Mouse (Mus musculus) layer of hippocampus, adult 8-10 months (tissue): ENCODE data around the gene Lyl1. TPM values are rescaled to one million over a fixed set of nuclear protein-coding genes. Genes with fewer than 3 reads are reported as not detected.

Experiments used
- DNase-seq, 2 experiments: peaks; one replicate each; pipeline ENCODE4 v3.0.0; 2022; ENCODE audit warnings: low spot score in 2 of 2
- total RNA-seq, 4 experiments: library from RNA; stranded (reverse); gene quantifications; 2 replicates each; pipeline ENCODE4 v1.2.4; 2022

Lyl1 gene
- total RNA-seq = 1 to 10 TPM; 2.6 to 7.2 (median 4.8) TPM

- no peak for DNase-seq
These were observed at the start of gene Lyl1 for GRCm38 (mm10) chr8:84700941-84701911. Gene Lyl1 (plus strand): TSS chr8:84701457.

- no peak for DNase-seq
These were observed 48.1 kb upstream of the Lyl1 start for GRCm38 (mm10) chr8:84653092-84653631.

GRCm38 (mm10) chr8:84654597-84654996, 46.7 kb upstream of the Lyl1 start:
- DNase-seq = no peak

DNA sequence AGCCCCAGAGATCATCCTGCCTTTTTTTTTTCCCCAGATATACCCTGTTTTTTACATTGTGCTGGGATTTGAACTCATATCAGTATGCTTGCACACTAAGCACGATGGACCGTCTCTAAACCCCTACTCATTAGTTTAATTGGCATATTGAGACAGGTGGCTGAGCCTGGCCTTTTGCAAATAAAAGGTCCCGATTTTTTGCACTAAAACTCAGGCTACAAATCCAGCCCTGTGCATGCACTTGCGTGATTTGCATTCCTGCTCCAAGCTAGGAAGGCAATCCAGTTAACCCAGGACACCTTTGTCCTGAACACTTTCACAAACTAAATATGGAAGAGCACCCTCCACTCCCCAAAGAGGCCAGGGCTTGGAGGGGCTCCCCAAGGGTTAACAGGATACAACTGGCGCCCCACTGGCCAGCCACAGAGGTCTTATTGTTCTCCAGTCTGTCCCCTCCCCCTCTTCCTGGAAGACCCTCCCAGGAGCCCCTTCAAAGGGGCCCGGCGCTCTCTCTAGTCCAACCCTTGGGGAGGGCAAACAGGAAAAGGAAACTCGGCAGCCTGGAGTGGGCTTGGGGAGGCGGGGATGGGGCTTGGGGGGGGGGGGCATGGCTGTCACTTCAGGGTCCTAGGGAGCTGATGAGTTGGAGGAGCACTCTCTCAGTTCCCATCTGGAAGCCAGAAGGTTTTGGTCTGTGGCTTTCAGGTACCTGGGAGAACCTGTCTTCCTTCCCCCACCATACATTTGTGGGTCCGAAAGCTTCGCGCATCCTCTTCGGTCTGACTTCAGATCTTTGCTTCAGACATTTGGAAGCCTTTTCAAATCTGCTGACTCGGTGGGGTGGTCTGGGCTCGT, 45.7 kb upstream of the Lyl1 start:
- no peak for DNase-seq

GRCm38 (mm10) chr8:84656191-84656525, 45.1 kb upstream of the Lyl1 start:
- no peak for DNase-seq

DNA sequence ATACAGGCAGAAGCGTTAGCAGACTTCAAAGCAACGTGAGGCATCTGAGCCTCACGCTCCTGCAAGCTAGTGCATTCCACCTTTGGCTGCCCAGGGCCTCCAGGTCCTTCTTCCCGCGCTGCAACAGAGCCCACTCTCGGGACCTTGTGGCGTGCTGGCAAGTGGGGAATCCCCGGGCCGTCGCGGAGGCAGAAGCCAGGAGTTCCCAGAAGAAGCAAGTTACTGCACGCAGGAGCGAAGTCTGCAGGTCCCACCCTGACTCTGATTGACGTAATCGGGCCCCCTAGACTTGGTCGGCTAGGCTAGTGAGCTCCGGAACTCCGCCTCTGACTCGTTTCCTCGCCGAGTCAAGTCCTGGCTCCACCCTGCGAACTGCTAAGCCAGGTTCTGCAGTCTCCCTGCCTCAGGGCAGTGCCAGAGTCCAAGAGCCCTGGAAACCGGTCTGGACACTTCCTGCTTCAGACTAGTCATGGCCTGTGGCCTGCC, 44.6 kb upstream of the Lyl1 start:
- no peak for DNase-seq

- DNase-seq = no peak
These were observed 44.1 kb upstream of the Lyl1 start for GRCm38 (mm10) chr8:84657203-84657602.

DNA sequence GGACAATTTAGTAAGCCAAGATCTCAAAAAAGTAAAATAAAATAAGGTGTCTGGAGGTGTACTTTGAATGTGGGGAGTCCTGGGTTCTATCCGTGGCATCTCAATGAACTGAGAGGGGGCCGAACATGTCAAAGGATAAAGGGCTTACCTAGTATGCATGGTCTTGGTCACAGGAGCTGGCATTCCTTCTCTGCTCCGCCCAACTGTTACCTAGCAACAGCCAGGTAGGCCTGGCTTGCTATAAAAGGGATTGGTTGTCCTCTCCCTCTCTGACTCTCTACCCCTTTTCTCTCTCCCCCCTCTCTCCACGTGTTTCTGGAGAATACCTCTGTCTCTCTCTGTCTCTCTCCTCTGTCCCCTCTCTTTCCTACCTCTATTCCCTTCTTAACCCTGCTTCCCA, 43.6 kb upstream of the Lyl1 start:
- DNase-seq = no peak

- DNase-seq = no peak
These were observed 42.3 kb upstream of the Lyl1 start for GRCm38 (mm10) chr8:84658951-84659350.

DNA sequence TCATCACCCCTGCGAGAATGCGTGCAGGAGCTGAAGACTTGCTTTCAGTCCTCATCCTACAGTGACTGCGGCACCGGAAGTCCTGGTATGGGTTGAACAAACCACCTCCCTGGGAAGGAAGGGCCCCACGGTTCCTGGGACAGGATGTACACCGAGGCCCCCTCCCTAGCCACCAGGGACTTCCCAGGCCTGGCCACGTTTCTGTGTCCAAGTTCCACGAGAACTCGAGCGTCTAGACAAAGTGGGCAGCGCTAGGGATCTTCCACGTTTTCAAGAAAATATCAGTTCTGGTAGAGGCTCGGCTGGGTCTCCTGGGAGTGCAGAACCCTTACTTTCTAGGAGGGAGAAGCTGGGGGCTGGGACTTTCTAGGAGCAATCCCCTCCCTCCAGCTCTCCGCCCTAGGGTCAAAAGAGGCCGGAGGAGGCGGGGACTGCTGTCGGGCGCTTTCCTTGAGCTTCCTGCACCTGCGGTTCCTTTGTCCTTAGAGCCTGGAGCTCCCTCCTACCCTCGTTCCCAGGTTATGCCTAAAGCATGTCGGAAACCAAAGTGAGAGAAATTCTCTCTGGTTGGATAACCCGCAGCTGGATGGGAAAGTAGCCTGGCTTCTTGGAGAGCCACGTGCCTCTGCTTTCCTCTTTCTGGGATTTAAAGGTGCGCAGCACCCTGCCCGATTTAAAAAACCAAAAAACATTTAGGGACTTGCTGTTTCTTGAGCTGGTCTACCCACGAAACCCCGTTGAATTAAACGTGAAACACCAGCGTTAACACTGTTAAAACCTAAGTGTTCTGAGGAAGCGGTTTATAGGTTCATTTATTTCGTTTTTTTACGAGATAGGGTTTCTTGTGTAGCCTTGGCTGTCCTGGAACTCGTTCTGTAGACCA, 41.1 kb upstream of the Lyl1 start:
- no peak for DNase-seq

GRCm38 (mm10) chr8:84660819-84661457, 40.3 kb upstream of the Lyl1 start:
- no peak for DNase-seq

DNA sequence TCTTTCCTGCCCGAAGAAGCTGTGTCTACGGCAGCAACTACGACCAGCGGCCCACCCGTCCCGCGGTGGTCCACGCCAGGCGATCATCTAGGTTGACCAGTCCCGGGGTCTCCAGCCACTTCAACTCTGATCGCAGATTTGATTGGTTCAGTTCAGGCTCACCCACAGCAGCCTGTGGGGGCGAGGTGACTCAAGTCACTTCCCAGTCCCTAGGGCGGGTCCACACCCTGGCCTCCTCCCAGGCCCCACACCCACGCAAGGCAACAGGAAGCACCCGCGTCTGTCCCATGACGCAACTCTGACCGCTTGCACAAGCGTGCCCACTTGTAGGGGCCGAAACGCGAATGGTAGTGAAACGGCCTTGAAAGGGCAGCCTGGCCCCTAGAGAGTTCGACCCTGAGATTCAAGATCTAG, 39.8 kb upstream of the Lyl1 start:
- no peak for DNase-seq

DNA sequence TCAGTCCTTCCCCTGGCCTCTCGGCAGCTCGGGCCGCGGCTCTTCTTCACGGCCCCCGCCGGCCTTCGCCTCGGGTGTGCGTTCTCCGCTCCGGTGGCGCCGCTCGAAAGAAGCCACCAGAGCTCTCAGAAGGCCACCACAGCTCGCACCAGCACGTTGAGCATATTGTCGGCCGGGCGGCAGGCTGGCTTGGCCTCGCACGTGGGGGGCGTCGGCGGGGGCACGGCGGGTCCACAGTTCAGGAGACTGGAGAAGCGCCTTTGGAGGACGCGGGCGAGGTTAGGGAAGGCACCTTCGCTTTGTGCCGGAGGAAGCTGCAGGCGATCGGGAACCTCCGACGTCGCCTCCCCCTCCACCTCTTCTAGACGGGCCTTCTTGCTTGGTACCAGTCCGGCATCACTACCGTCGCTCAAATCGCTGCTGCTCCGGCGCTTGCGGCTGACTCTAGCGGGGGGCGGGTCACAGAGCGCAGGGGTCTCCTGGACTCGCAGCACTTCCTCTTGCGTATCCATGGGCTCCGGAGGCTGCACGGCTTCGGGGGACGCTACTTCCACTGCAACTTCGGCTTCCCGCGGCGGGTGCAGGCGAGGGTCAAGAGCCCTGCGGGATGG, 39.2 kb upstream of the Lyl1 start:
- DNase-seq = no peak

- DNase-seq = peak; percentile 91 to 92
These were observed 38.6 kb upstream of the Lyl1 start, which contains the start of gene Ier2 for GRCm38 (mm10) chr8:84662581-84663065. Gene Ier2 (minus strand): TSS chr8:84662852.

GRCm38 (mm10) chr8:84663483-84664327, 37.6 kb upstream of the Lyl1 start:
- peak; percentile 95 to 98 for DNase-seq

GRCm38 (mm10) chr8:84664566-84665384, 36.5 kb upstream of the Lyl1 start:
- DNase-seq = peak; percentile 76 to 82

DNA sequence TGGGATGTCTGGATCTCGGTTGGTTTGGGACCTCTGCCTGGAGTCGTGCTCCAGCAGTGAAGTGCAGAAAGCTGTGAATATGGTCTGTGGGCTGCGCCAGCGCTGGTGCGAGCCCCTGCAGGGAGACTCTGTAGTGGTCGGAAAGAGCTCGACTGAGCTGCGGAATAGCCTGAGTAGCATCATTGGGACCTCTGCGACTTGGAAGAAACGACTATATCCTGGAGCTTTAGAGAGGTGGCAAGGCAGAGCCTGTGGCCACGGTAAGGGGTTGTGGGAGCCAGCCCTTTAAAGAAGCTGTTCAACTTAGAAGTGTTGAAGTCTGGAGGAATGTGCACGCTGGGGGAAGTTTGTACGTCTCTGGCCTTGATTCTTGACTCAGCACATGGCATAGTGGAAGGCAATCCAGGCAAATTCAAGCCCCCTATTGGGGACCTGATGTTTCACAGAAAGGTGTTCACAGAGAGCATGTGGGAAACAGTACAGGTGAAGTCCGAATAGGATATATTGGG, 35.8 kb upstream of the Lyl1 start:
- DNase-seq = no peak

DNA sequence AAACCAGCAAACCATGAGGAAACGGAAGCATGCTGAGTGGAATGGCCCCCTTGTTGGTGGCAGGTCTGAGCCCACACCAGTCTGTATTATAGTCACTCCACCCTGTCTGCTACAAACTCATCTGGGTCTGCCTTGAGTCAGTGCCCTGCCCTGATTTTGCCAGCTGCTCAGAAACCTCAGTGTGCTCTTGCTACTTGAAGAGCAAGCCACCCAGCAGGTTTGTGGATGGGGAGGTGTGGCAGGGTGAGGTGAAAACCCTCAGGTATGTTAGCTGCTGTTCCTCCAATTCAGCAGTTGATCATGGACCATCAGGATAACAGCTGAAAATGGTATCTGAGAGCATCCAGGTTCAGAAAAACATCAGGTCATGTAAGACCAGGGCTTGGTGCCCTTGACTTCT, 33.2 kb upstream of the Lyl1 start:
- DNase-seq = no peak
